Mouse (Mus musculus) ES-Bruce4 (cell line): ENCODE data around the gene Lysmd1.

Experiments
- CTCF ChIP-seq: IDR thresholded peaks from one replicate; pipeline ENCODE4 v1.8.1; 2011; ENCODE audit warnings: low read depth, low read length
- EP300 ChIP-seq: IDR thresholded peaks from 2 replicates; pipeline ENCODE4 v1.6.1; 2011; ENCODE audit warnings: low read depth, low read length; ENCODE audit not compliant: insufficient read depth
- POLR2A ChIP-seq: IDR thresholded peaks from one replicate; pipeline ENCODE4 v1.8.1; 2011; ENCODE audit warnings: low read length; ENCODE audit not compliant: insufficient read depth

DNA sequence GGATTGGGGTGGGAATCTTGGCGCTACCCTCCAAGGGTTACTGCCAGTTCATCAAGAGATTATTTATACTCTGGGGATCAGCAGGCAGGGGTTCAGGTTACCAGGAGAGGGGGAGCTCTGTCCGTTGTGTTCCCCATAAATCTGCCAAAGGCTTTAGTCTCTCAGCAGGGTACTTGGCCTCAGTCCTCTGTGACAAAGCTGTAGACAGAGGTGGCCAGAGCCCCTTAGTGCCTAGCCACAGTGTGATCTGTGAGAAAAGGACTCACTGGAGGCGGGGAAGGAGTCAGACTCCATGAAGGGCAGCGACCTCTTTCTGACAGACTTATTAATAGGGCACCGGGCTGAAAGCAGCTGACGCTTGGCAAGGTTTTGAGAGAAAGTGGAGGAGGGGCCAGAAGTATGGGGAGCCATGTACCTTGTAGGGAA, 4.6 kb upstream of the Lysmd1 start:
- TF ChIP-seq CTCF: no peak
- TF ChIP-seq POLR2A: no peak
- TF ChIP-seq EP300: no peak
